Mouse (Mus musculus) megakaryocyte, embryonic 14.5 days (primary cell): ENCODE results near the gene Krt81.

Source experiments
- FLI1 ChIP-seq: IDR thresholded peaks from 2 replicates; pipeline ENCODE4 v1.6.1; 2012; ENCODE audit warnings: low read length, inconsistent platforms, mixed read lengths
- GATA1 ChIP-seq: IDR thresholded peaks from 3 replicates; pipeline ENCODE4 v1.6.1; 2012; ENCODE audit warnings: mixed read lengths, low read length, inconsistent platforms, borderline replicate concordance

DNA sequence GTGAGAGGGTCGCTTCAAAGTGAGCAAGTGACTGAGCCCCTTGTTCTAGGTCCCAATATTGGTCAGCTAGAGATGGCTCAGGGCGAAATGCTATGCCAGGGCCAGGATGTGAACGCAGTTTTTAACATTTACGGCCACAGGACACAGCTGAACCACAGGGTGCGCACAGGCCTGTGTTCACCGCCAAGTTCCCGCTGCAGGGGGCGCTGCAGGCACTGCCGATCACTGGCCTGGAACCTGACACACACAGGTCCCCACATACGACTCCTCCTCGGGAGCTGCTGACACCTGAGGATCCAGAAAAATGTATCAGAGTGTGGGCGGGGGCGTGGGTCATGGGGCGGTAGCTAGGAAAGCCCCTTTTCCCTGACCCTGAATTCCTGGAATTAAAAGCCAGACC, 4.3 kb downstream of the Krt81 start:
- TF ChIP-seq FLI1: no peak
- TF ChIP-seq GATA1: no peak
